Mouse (Mus musculus) liver (tissue): ENCODE data around the gene Frs2.
A peak's percentile ranks its signal among the peaks of the same experiment; 100 is the strongest.
"Not testable (repeated sequence)": the region's sequence is repeated elsewhere in the genome, so short reads cannot be mapped to it uniquely, and the experiment has no call there.

Source experiments
- DNase-seq: peaks from one replicate; pipeline ENCODE4 v3.0.0-alpha.2; 2020; ENCODE audit warnings: mixed read lengths

Gene Frs2

DNA sequence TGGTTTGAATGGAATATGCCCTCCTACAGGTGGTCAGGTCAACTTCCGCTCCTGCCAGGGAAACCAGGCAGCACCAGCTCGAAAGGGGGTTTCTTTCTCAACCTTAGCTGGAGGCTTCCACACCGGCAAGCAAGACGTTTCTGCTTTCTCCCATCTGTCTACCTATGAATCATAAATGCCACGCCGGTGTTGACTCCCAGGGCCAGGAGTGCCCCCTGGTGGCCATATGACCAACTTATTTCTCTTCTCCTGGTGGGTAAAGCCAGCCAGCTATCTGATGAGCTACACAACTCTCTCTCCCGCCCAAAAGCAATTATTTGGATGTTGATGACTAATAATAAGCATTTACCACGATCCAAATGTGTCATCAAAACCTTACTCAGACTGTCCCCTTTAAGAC, 114.5 kb downstream of the Frs2 start:
- DNase-seq: peak; percentile 79

DNA sequence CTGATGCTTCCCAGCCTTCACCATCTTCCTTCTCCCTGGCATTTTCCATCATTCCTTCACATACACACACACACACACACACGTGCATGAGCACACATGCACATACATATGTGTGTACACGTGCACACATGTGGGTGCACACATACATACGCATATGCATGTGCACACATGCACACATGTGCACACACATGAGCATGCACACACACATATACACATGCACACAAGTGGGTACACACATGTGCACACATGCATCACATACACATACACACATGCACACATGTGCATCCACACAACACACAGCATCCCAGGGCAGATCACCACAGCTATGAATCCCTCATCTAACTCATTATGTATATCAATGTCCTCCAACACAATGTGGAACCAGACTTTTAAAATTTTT, 117.2 kb downstream of the Frs2 start:
- no peak for DNase-seq

DNA sequence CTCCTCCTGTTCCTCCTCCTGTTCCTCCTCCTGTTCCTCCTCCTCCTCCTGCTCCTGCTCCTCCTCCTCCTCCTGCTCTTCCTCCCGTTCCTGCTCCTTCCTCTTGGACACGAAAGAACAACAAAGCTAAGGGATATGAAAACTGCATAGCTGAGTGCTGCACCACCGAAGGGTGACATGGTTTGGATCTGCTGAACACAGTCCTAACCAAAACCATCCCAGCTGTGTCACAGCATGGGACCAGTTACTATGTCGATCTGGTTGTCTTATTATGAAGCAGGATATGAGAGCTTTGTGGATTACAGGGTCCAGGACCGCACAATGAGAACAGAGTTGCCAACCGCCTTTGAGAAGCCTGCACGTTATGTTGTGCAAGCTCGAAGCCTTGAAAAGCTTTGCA, 122.2 kb downstream of the Frs2 start:
- no peak for DNase-seq

DNA sequence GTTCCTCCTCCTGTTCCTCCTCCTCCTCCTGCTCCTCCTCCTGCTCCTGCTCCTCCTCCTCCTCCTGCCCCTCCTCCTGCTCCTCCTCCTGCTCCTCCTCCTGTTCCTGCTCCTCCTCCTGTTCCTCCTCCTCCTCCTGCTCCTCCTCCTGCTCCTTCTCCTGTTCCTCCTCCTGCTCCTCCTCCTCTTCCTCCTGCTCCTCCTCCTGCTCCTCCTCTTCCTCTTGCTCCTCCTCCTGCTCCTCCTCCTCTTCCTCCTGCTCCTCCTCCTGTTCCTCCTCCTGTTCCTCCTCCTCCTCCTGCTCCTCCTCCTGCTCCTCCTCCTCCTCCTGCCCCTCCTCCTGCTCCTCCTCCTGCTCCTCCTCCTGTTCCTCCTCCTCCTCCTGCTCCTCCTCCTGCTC, 122.6 kb downstream of the Frs2 start:
- not testable (repeated sequence) for DNase-seq

DNA sequence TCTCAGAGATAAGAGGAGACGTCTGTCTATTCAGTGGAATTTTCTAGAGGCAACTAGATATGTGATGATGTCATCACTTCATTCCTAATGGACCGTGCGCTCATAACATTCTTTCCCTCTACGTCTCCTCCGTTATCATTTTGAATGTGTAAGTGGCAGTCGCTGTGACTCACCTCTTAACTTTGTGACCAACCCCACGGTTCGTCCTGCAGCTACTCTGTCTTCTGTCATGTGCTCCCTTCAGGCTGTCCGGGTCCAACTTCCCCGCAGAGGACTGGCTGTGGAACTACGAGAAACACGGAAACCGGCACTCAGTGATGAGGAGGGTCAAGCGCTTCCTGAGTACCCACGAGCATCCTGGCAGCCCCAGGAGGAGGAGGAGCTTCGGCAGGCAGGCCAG, 124.6 kb downstream of the Frs2 start:
- DNase-seq: no peak

DNA sequence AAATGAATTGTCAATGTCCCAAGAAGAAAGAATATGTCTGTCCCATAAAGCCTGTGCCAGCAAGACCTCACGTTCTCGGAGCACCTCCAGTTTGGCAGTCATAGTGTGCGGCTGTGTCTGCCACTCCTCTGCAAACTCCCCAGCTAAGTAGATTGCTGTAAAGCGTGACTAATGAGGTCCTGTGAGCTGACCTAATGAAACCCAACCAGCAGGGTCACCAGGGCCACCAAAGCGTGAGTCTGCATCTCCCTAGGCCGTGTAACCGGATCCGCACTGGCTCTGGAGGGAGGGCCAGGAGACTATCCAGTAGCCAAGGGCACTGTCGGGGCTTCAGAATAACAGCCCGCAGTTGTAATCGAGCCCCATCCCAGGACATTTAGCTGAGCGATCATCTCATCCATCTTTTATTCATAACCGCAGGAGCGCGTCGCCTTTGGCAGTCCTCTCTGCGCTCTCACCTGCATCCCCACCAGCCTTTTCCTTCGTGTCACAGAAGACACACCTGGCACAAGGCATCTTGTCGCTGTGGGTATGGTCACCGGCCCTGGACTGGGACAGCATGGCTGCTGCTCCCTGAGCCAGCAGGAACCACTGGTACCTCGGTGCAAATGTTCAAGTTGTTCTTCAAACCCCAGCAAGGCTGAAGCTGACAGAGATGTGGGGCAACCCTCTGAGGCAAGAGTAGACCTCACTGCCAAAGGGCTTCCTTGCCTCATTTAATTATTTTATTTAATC, 127.1 kb downstream of the Frs2 start:
- DNase-seq: no peak
